Mouse (Mus musculus) urinary bladder, adult 18-20 months (tissue): ENCODE results near the gene Cpsf3.
A peak's percentile ranks its signal among the peaks of the same experiment; 100 is the strongest.

Experiments used
- DNase-seq, 2 experiments: peaks; one replicate each; pipeline ENCODE4 v3.0.0; 2022; ENCODE audit warnings: low spot score in 2 of 2, mixed read lengths in 2 of 2

The Cpsf3 gene

DNA sequence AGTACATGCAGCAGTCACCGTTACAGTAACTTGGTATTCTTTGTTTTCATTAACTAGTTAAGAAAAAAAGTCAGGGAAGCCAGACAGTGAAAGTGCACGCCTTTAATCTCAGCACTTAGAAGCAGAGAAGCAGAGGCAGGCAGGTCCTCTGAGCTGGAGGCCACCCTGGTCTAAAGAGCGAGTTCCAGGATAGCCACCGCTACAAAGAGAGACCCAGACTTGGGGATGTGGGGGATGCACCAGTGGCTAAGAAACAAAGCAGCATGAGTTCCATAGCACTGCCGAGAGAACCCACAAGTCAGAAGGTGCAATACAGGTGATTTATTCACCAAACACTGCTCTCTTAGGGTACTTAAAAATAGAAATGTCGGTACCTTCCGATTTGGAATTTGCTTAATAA is 47.8 kb downstream of the Cpsf3 start:
- no peak for DNase-seq

DNA sequence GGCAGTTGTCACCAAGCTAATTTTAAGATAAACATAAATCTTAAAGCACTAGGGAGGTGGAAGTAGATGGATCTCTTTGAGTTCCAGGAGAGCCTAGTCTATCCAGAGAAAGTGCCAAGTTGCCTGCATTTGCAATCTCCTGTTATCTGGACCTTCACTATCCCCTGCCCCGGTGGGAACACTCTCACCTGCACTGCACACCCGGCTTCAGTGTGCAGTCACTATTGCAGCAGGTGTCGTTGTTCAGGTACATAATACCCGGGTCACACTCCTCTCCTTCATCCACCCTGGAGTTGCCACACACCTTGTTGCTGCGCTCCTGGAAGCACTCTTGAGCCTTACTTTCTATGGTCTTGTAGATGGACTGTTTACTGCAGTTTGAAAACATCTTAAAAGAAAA is 48.6 kb downstream of the Cpsf3 start:
- DNase-seq = no peak

DNA sequence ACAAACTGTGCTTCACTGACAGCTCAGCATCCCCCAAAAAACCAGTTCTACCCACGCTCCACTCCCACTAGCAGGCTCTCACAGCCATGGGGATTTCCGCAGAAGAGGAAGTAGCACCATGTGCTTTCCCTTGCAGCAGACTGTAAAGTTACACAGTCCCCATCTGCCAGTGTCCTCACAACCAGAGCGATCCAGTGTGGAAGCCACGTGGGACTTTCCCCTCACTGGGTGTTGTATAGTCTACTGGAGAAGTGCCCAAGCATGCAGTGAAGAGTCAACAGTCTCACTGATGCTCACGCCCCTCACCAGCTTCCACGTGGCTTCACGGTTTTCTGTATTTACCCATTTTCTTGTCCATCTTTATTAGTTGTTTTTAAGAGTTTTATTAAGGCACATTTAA is 50.7 kb downstream of the Cpsf3 start:
- no peak for DNase-seq

DNA sequence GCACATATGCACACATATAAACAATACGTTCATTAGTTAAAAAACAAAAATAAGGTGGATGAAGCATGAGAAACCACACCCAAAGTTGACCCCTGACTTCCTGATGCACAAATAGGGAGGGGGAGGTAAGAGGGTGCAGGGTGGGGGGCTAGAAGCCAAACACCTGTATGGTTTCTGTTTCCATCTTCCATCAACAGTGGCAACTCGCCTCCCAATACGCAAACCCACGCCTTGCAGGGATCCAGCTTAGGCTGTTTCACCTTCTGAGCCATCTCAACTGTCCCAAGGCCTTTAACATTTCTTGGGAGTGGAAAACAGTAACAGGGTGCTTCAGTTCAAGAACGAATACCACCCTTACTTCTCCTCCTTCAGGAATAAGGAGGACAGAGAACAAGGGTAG is 52.0 kb downstream of the Cpsf3 start:
- DNase-seq = no peak

DNA sequence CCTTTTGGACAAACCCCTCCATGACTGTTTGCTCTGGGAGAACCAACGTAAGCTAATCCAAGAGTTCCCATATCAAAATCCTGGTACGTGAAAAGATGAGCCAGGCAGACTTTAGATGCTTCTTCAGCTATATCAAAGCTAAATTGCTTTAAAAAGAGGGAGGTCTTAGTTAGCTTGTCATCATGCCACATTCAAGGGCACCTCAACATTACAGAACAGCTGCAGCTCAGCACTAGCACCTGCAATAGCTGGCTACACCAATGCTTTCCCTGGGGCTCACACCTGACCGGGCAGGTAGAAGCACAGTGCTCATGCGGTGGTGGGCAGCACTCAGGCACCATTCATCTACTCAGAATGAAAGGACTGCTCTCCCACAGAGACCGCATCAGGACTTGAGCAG is 55.5 kb downstream of the Cpsf3 start:
- no peak for DNase-seq

DNA sequence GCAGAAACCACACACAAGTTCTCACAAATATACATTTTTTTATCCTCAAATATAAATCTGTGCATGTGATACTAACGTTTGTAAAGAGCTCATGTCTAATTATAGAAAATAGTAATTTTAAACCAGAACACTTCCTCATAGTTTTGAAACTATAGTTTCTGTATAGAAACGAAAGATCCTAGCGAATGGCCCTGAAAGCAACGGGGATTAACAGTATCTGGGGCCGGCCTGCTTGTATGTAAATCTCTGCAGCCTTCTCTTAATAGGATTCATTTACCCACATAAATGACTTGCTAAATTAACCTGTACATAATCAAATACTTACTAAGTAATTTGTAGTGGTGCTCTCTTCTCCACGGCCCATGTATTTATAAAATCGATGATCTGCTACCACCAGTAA is 61.8 kb downstream of the Cpsf3 start:
- DNase-seq = no peak

DNA sequence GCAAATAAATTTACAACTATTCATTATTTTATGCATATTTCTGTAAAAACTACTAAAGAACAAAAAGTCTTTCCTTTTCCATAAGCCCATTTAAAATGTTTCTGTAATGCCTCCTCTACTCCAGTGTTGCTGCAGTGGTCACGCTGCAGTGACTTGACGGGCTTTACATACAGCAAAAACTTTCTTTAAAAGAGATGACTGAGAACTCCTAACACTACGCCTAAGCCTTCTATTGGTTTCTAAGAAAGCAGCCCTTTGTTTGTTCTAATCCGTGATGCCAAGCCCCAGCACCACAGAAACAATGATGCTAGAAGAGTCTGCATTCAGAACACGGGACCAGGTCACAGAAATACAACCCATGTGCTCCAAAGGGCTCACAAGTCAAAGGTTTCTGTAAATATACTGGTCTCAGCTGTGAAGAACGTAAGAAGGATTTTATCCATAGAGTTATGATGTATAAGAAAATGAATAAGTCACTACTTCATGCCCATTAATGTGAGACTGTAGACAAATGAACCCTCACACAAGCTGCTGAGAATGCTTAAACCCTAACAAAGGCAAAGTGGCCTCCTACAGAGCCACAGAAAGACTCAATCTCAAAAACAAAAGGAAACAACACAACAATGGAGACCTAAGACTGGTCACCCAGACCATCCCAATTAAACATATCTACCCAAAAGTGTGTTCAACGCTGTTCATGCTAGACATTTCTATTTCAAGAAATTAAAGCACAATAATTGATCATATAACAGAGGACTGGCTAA is 65.1 kb downstream of the Cpsf3 start:
- no peak for DNase-seq

DNA sequence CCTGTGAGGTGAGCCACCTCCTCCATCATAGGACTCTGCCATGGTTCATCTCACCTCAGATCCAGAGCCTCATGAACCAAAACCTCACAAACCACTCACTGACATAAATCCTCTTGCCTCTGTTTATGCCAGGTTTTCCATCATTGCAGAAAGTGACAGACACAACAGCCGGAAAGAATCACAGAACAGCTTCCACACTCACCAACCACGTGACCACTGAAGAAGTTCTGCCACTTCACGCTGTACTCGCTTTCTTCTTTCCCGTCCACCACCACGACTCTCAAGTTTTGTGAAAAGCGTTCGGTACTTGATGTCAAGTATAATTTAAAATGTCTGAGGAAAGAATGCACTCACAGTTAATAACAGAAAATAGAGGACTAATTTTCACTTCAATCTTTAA is 68.5 kb downstream of the Cpsf3 start:
- no peak for DNase-seq

DNA sequence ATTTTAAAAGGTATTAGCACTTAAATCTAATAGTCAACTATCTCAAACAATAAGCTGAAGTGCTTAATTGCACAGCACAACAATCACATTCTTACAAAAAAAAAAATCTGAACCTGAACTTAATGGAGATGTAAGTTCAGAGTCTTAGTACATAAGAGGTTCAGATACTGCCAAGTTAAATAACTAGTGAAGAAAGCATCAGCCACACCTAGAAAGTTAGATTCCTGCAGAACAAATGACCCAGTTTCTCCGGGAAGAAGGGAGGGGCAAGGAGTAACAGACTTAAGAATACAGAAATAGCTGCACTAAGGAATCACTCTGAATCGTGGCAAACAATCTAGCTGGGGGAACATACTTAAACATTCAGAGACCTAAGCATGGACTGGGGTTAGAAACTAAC is 77.5 kb downstream of the Cpsf3 start:
- DNase-seq = no peak

DNA sequence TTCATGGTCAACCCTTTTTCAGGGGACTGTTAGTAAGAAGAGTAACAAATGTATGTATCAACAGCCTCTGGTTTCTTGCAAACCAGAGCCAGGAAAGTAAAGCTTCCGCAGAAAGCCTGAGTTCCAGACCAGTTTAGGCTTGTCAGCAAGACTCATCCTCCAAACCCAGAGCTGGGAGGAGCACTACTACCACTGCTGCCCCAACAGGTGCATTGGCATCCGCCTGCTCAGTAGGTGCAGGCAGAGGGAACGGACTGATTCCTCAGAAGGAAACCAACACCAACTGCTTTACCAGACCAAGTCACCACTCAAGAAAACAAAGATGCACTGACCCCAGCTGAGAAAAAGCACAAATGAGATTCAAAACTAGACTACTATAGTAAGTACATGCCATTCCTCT is 78.0 kb downstream of the Cpsf3 start:
- DNase-seq = peak; percentile 11 to 12
